Mouse (Mus musculus) mature B cell (primary cell): ENCODE data around the gene Hsd3b5.
"Not testable (repeated sequence)": the region's sequence is repeated elsewhere in the genome, so short reads cannot be mapped to it uniquely, and the experiment has no call there.

ENCODE experiments used
- in situ Hi-C: fragments of 300-500 bp; cut with MboI; formaldehyde crosslinking; loops from 2 replicates; pipeline ENCODE4 v1.14.3; 2019

Hsd3b5 gene

DNA sequence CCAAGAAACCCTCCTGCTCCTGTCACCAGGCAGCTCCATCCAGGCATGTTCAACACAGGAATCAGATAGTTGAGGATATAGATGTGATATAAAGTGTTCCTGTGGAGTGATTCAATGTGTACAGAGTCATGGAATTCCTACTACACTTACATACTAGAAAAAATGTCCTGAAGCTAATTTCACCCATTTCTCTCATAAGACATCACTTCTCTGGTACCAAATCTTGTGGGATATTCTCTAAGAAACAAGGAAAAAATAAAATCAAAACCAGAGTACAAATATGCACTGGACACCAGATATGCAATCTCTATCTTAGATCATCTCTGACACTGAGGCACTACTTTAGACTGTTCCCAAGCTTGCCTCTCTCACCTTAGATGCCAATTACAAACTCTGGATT lies at the start of gene Hsd3b5:
TSS of gene Hsd3b5 (minus strand) at position 101 of the 400 bp plus-strand sequence.
- in situ Hi-C loops = no loop called here

DNA sequence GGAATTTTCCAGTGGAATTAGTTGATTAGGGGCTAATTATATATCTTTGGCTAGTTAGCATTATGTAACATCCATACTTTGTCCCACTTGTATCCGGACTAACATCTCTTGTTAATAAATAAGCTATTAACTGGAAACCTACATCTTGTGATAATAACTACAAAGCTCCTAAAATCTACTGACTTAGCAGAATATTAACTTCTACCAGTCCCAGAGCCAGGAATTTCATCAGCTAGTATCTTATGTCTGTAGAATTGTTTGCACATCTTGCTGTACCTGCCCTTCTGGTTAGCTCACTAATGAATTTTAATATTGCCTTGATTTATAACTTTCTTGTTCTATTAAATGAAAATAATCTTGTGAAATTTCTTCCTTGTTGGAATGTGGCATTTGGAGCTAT lies 5.1 kb upstream of the Hsd3b5 start:
- in situ Hi-C loops = no loop called here

GRCm38 (mm10) chr3:98629633-98630032 lies 419 bp downstream of the Hsd3b5 start:
- in situ Hi-C loops = no loop called here

- in situ Hi-C loops = not testable (repeated sequence)
These were observed 13.3 kb downstream of the Hsd3b5 start for GRCm38 (mm10) chr3:98616786-98617185.

GRCm38 (mm10) chr3:98616244-98616643 lies 13.8 kb downstream of the Hsd3b5 start:
- in situ Hi-C loops = not testable (repeated sequence)

GRCm38 (mm10) chr3:98614406-98614927 lies 15.6 kb downstream of the Hsd3b5 start:
- in situ Hi-C loops = not testable (repeated sequence)

GRCm38 (mm10) chr3:98613963-98614362 lies 16.1 kb downstream of the Hsd3b5 start:
- in situ Hi-C loops = no loop called here

DNA sequence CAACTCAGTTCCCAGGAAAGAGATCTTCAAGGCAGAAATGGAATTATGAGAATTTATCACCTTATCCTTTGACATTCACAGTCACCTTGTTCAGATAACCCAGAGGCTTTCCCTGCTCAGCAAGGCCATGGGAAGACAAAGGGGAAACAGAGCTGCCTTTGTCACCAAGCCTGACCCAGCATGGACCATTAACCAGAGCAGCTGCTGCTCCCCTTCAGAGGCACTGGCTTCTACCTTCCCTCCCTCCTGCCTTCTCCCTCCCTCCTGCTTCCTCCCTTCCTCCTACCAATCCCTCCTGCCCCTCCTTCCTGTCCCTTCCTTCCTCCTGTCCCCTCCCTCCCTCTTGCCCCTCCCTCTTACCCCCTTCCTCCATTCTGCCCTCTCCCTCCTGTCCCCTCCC lies 16.5 kb downstream of the Hsd3b5 start:
- in situ Hi-C loops = not testable (repeated sequence)

DNA sequence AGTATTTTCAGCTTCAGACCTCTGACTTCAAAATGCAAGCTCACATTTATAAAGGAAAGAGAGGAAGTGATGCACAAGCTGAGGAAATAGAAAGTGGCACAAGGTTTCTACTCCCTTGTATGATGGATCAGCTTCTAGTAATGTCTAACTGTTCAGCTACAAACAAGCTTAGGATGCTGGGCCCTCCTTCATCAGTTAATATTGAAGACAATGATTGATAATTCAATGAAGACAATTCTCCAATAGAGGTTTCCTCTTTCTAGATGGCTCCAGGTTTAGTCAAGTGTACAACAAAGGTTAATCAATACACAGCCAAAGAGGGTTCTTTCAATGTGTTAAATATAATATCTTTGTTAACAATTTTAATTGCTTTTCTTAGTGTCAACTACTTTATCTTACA lies 41.3 kb downstream of the Hsd3b5 start, which contains the start of gene Gm10681:
TSS of gene Gm10681 (minus strand) at position 101 of the 400 bp plus-strand sequence.
- in situ Hi-C loops = no loop called here

GRCm38 (mm10) chr3:98587721-98588120 lies 42.3 kb downstream of the Hsd3b5 start:
- in situ Hi-C loops = no loop called here

DNA sequence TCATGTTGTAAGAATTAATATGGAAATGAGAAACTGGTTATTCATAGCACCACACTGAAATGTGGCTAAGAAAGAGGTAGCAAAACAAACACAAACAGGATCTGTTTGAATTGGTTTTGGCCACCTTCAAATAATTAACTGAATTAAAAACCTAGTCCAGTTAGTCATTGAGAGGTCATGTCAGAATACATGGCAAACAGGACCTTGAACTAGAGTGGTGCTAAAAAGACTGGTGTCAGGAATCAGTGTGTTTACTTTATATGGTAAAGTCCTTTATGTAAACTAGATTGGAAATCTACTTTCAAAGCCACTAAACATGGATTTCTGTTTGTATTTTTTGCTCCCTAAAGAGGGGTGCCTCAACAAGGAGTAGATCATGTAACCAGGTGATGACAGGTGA lies 47.4 kb downstream of the Hsd3b5 start:
- in situ Hi-C loops = not testable (repeated sequence)

- in situ Hi-C loops = not testable (repeated sequence)
These were observed 47.9 kb downstream of the Hsd3b5 start for GRCm38 (mm10) chr3:98582202-98582601.

GRCm38 (mm10) chr3:98581024-98581423 lies 49.0 kb downstream of the Hsd3b5 start:
- in situ Hi-C loops = not testable (repeated sequence)
